Mouse (Mus musculus): ENCODE results near the gene Mettl26. TPM values are rescaled to one million over a fixed set of nuclear protein-coding genes. Genes with fewer than 3 reads are reported as not detected.

Mettl26 gene
- polyA plus RNA-seq, 1 experiment = 76.5 TPM

- peak overlapping the region; percentile 94 for H3K4me3 ChIP-seq (ENCODE audit: insufficient read depth, low read length)
- TF ChIP-seq POLR2A (IDR thresholded peaks at IDR 0.05; ENCODE audit: extremely low read depth, insufficient read depth, low read length) (no peak), CTCF (IDR thresholded peaks at IDR 0.05; ENCODE audit: extremely low read depth, insufficient read depth, low read length) (no peak)
- 0 out of 2 replicates have a peak overlapping the region, but pooled peaks have one; percentile 2 for H3K27ac ChIP-seq (ENCODE audit: insufficient read depth, low read length)
- peaks cover 5% of the 10 kb centered on the region; the same call in 1 of the 2 replicates for H3K4me1 ChIP-seq (ENCODE audit: control insufficient read depth, insufficient read depth, low read length)
These were observed 640 bp upstream of the Mettl26 start for GRCm38 (mm10) chr17:25874148-25874720.

GRCm38 (mm10) chr17:25875171-25876136 lies 580 bp downstream of the Mettl26 start:
- peak overlapping the region; percentile 94 for H3K4me3 ChIP-seq (ENCODE audit: insufficient read depth, low read length)
- peak overlapping the region; percentile 82 for H3K27ac ChIP-seq (ENCODE audit: insufficient read depth, low read length)
- H3K4me1 ChIP-seq (ENCODE audit: control insufficient read depth, insufficient read depth, low read length) = peaks cover 5% of the 10 kb centered on the region; the same call in 1 of the 2 replicates
- TF ChIP-seq CTCF (IDR thresholded peaks at IDR 0.05; ENCODE audit: extremely low read depth, insufficient read depth, low read length) (0 out of 2 replicates have a peak, but pooled peaks have one; percentile 3), POLR2A (IDR thresholded peaks at IDR 0.05; ENCODE audit: extremely low read depth, insufficient read depth, low read length) (peak; percentile 94)

- peaks cover 5% of the 10 kb centered on the region; the same call in 1 of the 2 replicates for H3K4me1 ChIP-seq (ENCODE audit: control insufficient read depth, insufficient read depth, low read length)
- no peak overlapping the region for H3K27ac ChIP-seq (ENCODE audit: insufficient read depth, low read length)
- TF ChIP-seq CTCF (IDR thresholded peaks at IDR 0.05; ENCODE audit: extremely low read depth, insufficient read depth, low read length) (no peak), POLR2A (IDR thresholded peaks at IDR 0.05; ENCODE audit: extremely low read depth, insufficient read depth, low read length) (no peak)
- peak overlapping the region; percentile 94 for H3K4me3 ChIP-seq (ENCODE audit: insufficient read depth, low read length)
These were observed 1.6 kb downstream of the Mettl26 start for GRCm38 (mm10) chr17:25876347-25876915.

- TF ChIP-seq POLR2A (IDR thresholded peaks at IDR 0.05; ENCODE audit: extremely low read depth, insufficient read depth, low read length) (no peak), CTCF (IDR thresholded peaks at IDR 0.05; ENCODE audit: extremely low read depth, insufficient read depth, low read length) (no peak)
- peaks cover 5% of the 10 kb centered on the region; the same call in 1 of the 2 replicates for H3K4me1 ChIP-seq (ENCODE audit: control insufficient read depth, insufficient read depth, low read length)
- H3K27ac ChIP-seq (ENCODE audit: insufficient read depth, low read length) = no peak overlapping the region
- H3K4me3 ChIP-seq (ENCODE audit: insufficient read depth, low read length) = no peak overlapping the region
These were observed 2.2 kb downstream of the Mettl26 start for GRCm38 (mm10) chr17:25877025-25877424.

GRCm38 (mm10) chr17:25877741-25878610 lies 3.1 kb downstream of the Mettl26 start:
- no peak for TF ChIP-seq POLR2A (IDR thresholded peaks at IDR 0.05; ENCODE audit: extremely low read depth, insufficient read depth, low read length)
- H3K4me3 ChIP-seq (ENCODE audit: insufficient read depth, low read length) = no peak overlapping the region
- no peak overlapping the region for H3K27ac ChIP-seq (ENCODE audit: insufficient read depth, low read length)
- peaks cover 5% of the 10 kb centered on the region; the same call in 1 of the 2 replicates for H3K4me1 ChIP-seq (ENCODE audit: control insufficient read depth, insufficient read depth, low read length)

GRCm38 (mm10) chr17:25878611-25879180 lies 3.8 kb downstream of the Mettl26 start:
- no peak for TF ChIP-seq CTCF (IDR thresholded peaks at IDR 0.05; ENCODE audit: extremely low read depth, insufficient read depth, low read length)
- no peak for TF ChIP-seq POLR2A (IDR thresholded peaks at IDR 0.05; ENCODE audit: extremely low read depth, insufficient read depth, low read length)
- H3K27ac ChIP-seq (ENCODE audit: insufficient read depth, low read length) = no peak overlapping the region
- peaks cover 5% of the 10 kb centered on the region; the same call in 1 of the 2 replicates for H3K4me1 ChIP-seq (ENCODE audit: control insufficient read depth, insufficient read depth, low read length)
- H3K4me3 ChIP-seq (ENCODE audit: insufficient read depth, low read length) = no peak overlapping the region

- peak; percentile 53 for TF ChIP-seq CTCF (IDR thresholded peaks at IDR 0.05; ENCODE audit: extremely low read depth, insufficient read depth, low read length)
- TF ChIP-seq POLR2A (IDR thresholded peaks at IDR 0.05; ENCODE audit: extremely low read depth, insufficient read depth, low read length) = no peak
- H3K27ac ChIP-seq (ENCODE audit: insufficient read depth, low read length) = no peak overlapping the region
- H3K4me1 ChIP-seq (ENCODE audit: control insufficient read depth, insufficient read depth, low read length) = peaks cover 5% of the 10 kb centered on the region; the same call in 1 of the 2 replicates
- no peak overlapping the region for H3K4me3 ChIP-seq (ENCODE audit: insufficient read depth, low read length)
These were observed 4.4 kb downstream of the Mettl26 start for GRCm38 (mm10) chr17:25879261-25879660.

GRCm38 (mm10) chr17:25879750-25880149 lies 4.9 kb downstream of the Mettl26 start:
- Histone ChIP-seq H3K27ac (ENCODE audit: insufficient read depth, low read length) (no peak overlapping the region), H3K4me3 (ENCODE audit: insufficient read depth, low read length) (no peak overlapping the region), H3K4me1 (ENCODE audit: control insufficient read depth, insufficient read depth, low read length) (peaks cover 5% of the 10 kb centered on the region; the same call in 1 of the 2 replicates)
- TF ChIP-seq POLR2A (IDR thresholded peaks at IDR 0.05; ENCODE audit: extremely low read depth, insufficient read depth, low read length) (no peak), CTCF (IDR thresholded peaks at IDR 0.05; ENCODE audit: extremely low read depth, insufficient read depth, low read length) (no peak)
